Mouse (Mus musculus) retina, embryonic 14.5 days (tissue): Measurements from ENCODE around the gene Tcf7l2.
A peak's percentile ranks its signal among the peaks of the same experiment; 100 is the strongest.

Experiments
- DNase-seq: peaks from one replicate; pipeline ENCODE4 v3.0.0-alpha.2; 2015; ENCODE audit warnings: low spot score

Gene Tcf7l2

GRCm38 (mm10) chr19:55732499-55732898, 9.1 kb upstream of the Tcf7l2 start:
- DNase-seq = no peak

DNA sequence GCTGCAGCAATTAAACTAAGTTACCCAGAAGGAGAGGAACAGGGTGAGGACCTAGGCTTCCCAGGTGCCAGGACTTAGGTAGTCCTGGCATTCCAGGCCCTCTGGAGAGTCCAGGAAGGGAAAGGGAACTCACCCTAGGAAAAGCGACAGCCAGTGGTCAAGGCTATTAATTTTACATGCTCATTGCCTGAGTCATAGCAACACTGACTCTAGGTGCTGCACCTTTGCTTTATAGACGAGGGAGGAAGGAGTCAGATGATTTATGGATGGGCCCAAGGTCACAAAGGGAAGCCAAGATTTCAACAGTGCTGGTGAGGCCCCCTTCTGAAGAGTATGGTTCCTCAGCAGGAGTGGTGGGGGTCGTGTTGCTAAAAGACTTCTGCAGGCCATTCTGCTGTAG, 8.6 kb upstream of the Tcf7l2 start:
- no peak for DNase-seq

- no peak for DNase-seq
Measured at GRCm38 (mm10) chr19:55736016-55736415, 5.6 kb upstream of the Tcf7l2 start.

DNA sequence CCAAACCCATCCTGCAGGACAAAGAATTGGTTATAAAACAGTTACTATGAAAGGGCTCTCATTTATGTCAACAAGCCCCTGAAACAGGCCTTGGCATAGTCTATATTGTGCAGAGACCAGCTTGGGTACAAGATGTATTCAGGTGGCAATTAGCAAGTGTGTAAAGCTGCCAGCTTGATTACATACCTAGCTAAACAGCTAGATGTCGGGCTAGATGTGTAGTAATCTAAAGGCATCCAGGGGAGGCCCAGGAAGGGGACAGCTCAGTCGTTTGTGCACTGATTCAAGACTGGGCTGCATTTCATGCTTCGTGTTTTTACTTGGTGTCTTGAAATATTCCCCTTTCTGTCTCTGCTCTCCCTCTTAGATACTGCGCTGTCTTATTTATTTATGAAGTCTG, 1.9 kb upstream of the Tcf7l2 start:
- DNase-seq = peak; percentile 12

GRCm38 (mm10) chr19:55740753-55741438, 724 bp upstream of the Tcf7l2 start:
- no peak for DNase-seq

DNA sequence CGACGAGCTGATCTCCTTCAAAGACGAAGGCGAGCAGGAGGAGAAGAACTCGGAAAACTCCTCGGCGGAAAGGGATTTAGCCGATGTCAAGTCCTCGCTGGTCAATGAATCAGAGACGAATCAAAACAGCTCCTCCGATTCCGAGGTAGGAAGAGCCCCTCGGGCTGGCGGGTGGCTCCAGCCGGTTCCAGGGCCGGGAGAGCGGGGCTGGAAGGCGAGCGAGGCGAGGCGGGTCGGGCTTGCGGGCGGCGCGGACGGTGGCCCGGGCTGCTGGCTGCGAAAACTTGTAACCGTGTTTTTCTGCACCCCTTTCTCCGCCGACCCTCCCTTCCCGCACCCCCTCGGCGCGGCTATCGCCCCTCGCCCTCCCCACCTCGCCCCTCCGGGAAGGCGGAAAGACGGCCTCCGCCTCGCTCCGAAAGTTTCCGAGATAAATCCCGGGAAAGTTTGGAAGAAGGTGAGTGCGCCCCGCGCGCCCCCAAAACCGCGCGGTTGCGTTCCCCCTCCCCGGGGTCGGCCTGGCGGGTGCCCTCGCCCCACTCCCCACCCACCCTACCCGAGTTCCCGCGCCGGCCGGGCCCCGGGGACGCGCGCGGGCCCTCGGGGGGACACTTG, 873 bp downstream of the Tcf7l2 start:
- peak; percentile 66 for DNase-seq

DNA sequence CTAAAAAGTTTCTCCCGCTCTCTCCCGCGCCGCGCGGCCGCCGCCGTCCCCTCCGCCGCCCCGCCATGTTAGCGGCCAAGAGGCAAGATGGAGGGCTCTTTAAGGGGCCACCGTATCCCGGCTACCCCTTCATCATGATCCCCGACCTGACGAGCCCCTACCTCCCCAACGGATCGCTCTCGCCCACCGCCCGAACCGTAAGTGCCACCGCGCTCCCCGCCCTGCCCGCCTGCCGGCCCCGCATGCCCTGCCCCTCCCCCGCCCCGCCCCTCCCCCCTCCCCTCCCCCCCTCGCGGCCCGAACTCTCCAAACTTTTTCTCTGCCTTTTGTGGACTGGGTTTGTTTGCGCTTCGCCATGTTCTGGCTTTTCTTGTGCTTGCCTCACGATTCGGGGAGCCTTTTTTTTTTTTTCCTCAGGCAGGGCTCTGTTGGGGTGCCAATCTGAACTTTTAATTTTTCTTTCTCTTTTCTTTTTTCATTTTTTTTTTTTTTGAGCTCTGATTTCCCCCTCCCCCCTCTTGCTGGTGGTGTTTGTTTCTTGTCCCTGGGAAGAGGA, 1.5 kb downstream of the Tcf7l2 start:
- DNase-seq = peak; percentile 63

DNA sequence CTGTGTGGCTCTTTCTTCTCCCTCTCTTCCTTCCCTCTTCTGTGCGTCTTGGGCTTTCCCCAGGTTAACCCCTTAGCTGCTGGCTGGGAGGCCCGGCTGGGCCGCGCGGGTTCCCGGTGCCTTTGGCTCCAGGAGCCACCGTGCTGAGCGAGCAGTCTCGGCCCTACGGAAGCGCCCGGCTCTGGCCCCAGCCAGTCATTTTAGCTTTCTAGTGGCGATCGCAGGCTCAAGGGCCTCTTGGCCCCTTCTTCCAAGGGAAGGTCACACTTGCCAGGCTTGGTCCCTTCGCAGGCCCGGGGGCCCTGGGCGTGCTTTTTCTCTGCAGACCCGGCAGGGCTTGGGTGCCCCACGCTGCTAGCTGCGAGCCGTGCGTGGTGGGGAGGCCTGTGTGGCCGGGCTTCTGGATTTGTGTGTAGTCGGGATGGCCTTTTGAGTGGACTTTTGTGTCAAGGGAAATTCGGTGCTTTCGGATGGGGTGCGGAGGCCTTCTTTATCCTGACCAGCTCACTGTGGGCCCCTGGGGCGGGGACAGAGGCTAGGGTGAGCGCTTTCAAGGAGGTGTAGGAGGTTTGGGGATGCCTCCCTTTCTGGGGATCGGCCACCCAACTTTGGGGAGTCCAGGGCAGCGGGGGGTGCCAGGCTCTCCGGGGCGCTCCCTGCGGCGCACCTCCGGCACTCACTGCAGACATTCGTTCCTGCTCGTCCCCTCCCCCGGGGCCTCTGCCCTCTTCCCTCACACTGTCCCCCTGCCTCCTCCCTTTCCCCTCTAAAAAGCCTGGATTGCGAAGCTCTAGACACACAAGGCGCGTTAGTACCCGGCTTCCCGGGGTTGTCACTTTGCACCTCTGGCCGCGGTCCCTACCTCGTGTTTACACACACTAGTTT, 2.2 kb downstream of the Tcf7l2 start:
- DNase-seq = peak; percentile 77

- DNase-seq = peak; percentile 65
Measured at GRCm38 (mm10) chr19:55744576-55745191, 3.1 kb downstream of the Tcf7l2 start.

DNA sequence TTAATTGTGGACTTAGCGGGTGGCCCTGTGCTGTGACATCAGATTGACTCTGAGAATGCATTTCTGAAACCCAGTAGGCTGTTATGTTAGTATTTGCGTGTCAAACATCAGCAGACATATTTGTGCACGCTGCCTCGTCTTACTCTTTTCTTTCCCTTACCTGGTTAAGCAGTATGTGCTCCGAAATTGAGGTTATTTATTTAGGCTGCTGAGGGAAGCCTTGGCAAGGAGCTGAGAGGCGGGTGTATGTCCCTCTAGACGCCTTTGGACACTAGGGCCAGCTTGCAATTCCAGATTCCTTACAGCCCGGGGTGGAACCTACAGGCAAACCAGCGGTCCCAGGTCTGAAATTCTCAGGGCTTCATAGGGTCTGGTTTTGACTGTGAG, 3.6 kb downstream of the Tcf7l2 start:
- DNase-seq = peak; percentile 42

GRCm38 (mm10) chr19:55746241-55746640, 4.6 kb downstream of the Tcf7l2 start:
- peak; percentile 52 for DNase-seq

- DNase-seq = no peak
Measured at GRCm38 (mm10) chr19:55747237-55747925, 5.8 kb downstream of the Tcf7l2 start.

- no peak for DNase-seq
Measured at GRCm38 (mm10) chr19:55747926-55748291, 6.3 kb downstream of the Tcf7l2 start.

DNA sequence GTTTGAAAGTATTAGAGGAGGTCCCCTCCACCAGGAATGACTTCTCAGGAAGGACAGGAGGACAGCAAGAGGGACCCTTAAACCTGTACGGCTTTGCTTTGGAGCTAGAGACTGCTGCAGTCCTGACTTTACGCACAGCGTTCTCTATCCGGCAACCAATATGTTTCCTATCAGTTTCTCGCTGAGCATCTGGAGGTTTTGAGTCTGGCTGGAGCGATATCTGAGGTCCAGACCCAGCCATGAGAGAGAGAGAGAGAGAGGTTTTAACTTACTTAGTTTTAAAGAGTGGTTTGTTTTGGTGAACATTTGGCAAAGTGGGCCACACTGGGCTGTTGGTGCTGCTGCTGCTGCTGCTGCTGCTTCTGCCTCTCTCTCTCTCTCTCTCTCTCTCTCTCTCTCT, 7.2 kb downstream of the Tcf7l2 start:
- DNase-seq = no peak

- DNase-seq = peak; percentile 44
Measured at GRCm38 (mm10) chr19:55749532-55749931, 7.9 kb downstream of the Tcf7l2 start.

DNA sequence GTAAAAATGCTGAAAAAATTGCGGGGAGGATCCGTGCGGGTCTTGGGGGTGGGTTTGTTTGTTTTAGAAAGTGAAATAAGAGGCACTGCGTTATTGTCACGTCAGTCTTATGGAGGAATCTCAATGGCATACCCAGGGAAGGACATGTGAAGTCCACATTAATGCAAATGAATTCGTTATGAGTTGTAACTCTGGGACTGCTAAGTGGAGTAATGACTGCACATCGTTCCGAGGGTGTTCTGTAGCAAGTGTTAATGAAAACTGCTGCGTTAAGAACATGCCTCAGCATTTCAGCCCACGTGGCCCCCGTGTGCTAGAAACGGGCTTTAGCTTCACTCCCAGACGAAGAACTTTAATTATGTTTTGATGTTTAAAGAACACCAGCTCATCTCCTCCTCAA, 8.4 kb downstream of the Tcf7l2 start:
- no peak for DNase-seq

DNA sequence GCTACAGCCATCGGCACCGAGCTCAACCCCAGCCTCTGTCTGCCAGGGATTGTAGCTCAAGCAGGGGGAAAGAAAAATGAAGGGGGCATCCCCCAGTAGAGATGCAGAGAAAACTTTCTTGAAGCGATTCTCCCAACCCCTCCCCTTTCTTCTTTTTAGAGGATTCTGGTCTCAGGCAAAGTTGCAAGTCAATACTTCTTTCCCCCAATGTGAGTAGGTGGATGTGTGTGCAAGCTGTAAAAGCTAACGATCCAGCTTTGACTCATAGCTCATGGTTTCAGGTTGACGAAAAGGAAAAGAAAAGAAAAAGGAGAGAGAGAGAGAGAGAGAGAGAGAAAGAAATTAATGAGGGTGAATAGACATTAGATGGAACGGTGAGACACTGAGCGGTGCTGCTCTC, 8.8 kb downstream of the Tcf7l2 start:
- no peak for DNase-seq

DNA sequence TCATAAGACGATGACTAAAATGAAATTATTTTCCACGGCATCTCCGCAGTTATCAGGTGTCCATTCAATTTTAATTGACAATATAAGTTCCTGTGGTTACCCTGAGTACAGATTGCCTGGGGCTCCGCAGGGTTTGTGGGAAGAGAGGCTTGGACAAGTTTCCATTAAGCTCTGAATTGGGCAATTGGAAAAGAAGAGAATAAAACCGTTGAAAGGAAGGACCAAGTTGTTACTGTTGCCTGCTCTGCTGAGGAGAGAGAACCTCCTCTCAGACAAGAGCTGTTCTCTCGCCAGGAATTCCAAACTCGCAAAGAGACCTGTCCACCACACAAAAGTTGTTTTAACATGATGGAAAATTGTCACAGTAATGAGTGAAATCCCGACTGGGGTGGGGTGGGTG, 11.2 kb downstream of the Tcf7l2 start:
- no peak for DNase-seq

GRCm38 (mm10) chr19:55754303-55754702, 12.7 kb downstream of the Tcf7l2 start:
- no peak for DNase-seq

GRCm38 (mm10) chr19:55755462-55755861, 13.8 kb downstream of the Tcf7l2 start:
- DNase-seq = no peak

DNA sequence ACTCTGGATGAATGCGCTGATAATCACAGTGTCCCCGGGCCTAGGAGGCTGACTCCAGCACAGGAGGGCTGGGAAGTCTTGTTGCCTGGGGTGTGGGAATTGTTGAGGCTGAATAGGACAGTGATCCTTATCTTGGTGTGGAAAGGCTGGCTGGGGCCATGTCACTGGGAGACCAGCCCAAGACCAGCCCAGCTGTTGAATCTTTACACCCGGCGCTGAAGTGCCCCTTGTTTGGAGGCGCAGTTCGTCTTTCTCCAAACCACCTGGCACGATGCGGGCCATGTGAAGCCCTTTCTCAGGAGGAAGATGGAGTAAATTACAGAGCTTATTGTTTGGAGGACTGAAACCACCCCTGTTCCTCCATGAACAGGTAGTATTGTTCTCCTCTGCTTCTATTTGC, 15.1 kb downstream of the Tcf7l2 start:
- DNase-seq = no peak

GRCm38 (mm10) chr19:55757403-55757802, 15.8 kb downstream of the Tcf7l2 start:
- DNase-seq = no peak
